Mouse (Mus musculus) limb, embryonic 12.5 days (tissue): ENCODE results near the gene Chst3. TPM values are rescaled to one million over a fixed set of nuclear protein-coding genes. Genes with fewer than 3 reads are reported as not detected.
A peak's percentile ranks its signal among the peaks of the same experiment; 100 is the strongest.

ENCODE experiments used
- ATAC-seq: fragments of 200-750 bp; cut with Nextera tagmentation; 2 replicates; pipeline ENCODE4 v1.8.0; 2017; ENCODE audit warnings: low read depth, moderate TSS enrichment; ENCODE audit not compliant: insufficient number of reproducible peaks, insufficient read depth, low FRiP score, low TSS enrichment
- H3K27ac ChIP-seq: fragments of 300-500 bp; sonication (generic); 2 replicates; pipeline ENCODE4 v1.5.1; 2016; ENCODE audit warnings: mild to moderate bottlenecking, moderate library complexity
- H3K27me3 ChIP-seq: fragments of 300-500 bp; sonication (generic); 2 replicates; pipeline ENCODE4 v1.6.1; 2016; ENCODE audit warnings: mild to moderate bottlenecking, moderate library complexity
- H3K36me3 ChIP-seq: fragments of 300-500 bp; sonication (generic); 2 replicates; pipeline ENCODE4 v1.6.1; 2016; ENCODE audit warnings: mild to moderate bottlenecking, moderate library complexity
- H3K4me1 ChIP-seq: fragments of 300-500 bp; sonication (generic); replicated peaks from 2 replicates; pipeline ENCODE4 v1.6.1; 2016
- H3K4me2 ChIP-seq: fragments of 300-500 bp; sonication (generic); 2 replicates; pipeline ENCODE4 v1.6.1; 2016; ENCODE audit warnings: mild to moderate bottlenecking, moderate library complexity
- H3K4me3 ChIP-seq: fragments of 300-500 bp; sonication (generic); replicated peaks from 2 replicates; pipeline ENCODE4 v1.5.1; 2016; ENCODE audit warnings: mild to moderate bottlenecking
- H3K9ac ChIP-seq: fragments of 300-500 bp; sonication (generic); replicated peaks from 2 replicates; pipeline ENCODE4 v1.6.1; 2016; ENCODE audit warnings: mild to moderate bottlenecking, moderate library complexity
- H3K9me3 ChIP-seq: fragments of 300-500 bp; sonication (generic); 2 replicates; pipeline ENCODE4 v1.6.1; 2016; ENCODE audit warnings: mild to moderate bottlenecking, moderate library complexity
- WGBS: fragments of 180-500 bp; shearing (Covaris S2); methylation state at CpG from one replicate; pipeline ENCODE4 v1.1.7; 2016; 5-methylcytosine and 5-hydroxymethylcytosine counted together
- polyA plus RNA-seq: library from polyadenylated mRNA; unstranded; fragments of >200 nt; fragmentation: Nextera tagmentation; extraction: Ambion mirVana; gene quantifications from 2 replicates; pipeline ENCODE4 v1.2.1, GENCODE M21; 2016

Gene Chst3
- 2.7 and 3.4 TPM in 2 replicates for polyA plus RNA-seq

DNA sequence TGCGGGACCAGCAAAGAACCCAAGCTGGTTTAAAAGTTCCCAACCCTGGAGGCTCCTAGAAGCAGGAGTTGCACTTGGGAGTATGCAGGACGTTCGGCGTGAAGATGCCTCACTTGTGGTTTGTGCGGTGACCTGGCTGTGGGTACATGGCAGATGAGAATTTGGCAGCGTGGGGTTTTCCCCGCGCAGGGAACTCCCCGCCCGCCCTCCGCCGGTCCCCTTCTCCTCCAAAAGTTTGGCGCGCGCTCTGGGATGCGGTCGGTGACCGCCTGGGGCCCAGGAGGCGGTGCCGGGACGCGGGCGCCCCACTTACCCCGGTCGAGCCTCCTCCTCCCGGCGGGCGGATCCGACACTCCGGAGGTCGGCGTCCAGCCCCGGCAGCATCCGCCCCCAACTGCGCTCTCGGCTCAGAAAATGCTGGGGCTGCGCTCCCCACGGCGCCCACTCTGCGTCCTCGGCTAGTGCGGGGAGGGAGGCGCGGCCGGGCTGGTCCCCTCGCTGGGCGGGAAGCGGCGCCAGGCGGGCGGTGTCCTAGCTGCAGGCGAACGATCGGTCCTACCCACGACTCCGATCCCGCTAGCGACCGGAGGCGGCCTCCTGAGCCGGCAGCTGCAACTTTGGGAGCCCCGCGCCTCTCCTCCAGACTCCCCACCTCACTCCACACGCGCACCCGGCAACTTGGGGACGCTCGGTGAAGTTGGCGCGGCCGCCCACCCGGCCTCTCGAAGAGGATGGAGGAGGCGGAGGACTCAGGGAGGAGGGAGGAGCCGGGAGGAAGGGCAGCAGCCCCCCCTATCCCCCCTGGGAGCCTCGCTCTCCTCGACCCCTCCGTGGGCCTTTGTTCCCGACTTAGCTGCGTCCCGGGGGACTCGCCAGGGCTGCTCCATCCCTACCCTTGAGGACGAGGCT is at the start of gene Chst3:
TSS of gene Chst3 (minus strand) at position 670 of the 909 bp plus-strand sequence.
- Histone ChIP-seq H3K9me3 (no peaks in the 10 kb centered on the region), H3K4me3 (peak within 1 kb of the TSS; percentile 66), H3K4me1 (peaks cover 32% of the 10 kb centered on the region), H3K9ac (peak within 1 kb of the TSS; percentile 87), H3K36me3 (no peaks in the 10 kb centered on the region), H3K27me3 (peaks cover 4% of the 10 kb centered on the region), H3K4me2 (peak within 1 kb of the TSS; percentile 90), H3K27ac (peak within 1 kb of the TSS; percentile 86)
- WGBS, result under 1% methylated on average over 82 of the region's 83 CpGs
- peak; percentile 74; the same call in 1 of the 2 replicates for ATAC-seq

DNA sequence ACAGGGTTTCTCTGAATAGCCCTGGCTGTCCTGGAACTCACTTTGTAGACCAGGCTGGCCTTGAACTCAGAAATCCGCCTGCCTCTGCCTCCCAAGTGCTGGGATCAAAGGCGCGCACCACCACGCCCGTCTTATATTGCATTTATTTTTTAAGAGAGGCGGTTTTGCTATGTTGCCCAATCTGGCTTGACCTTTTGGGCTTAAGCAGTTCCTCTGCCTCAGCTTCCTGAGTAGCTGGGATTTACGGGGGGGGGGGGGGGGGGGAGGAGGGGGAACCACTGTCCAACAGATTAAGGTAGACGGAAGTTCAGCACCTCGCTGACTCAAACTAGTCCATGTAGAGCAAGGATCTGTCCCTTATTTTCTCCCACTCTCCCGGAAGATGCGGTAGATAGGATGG is 49.7 kb upstream of the Chst3 start:
- H3K27ac ChIP-seq, result no peak overlapping the region
- peaks cover 6% of the 10 kb centered on the region; the same call in 1 of the 2 replicates for H3K4me1 ChIP-seq
- no peak overlapping the region for H3K4me2 ChIP-seq
- no peaks in the 10 kb centered on the region for H3K36me3 ChIP-seq
- 89% methylated on average over 11 of the region's 11 CpGs for WGBS
- no peak overlapping the region for H3K4me3 ChIP-seq
- H3K9me3 ChIP-seq, result no peaks in the 10 kb centered on the region
- no peaks in the 10 kb centered on the region for H3K27me3 ChIP-seq
- no peak overlapping the region for H3K9ac ChIP-seq
- ATAC-seq, result no peak

DNA sequence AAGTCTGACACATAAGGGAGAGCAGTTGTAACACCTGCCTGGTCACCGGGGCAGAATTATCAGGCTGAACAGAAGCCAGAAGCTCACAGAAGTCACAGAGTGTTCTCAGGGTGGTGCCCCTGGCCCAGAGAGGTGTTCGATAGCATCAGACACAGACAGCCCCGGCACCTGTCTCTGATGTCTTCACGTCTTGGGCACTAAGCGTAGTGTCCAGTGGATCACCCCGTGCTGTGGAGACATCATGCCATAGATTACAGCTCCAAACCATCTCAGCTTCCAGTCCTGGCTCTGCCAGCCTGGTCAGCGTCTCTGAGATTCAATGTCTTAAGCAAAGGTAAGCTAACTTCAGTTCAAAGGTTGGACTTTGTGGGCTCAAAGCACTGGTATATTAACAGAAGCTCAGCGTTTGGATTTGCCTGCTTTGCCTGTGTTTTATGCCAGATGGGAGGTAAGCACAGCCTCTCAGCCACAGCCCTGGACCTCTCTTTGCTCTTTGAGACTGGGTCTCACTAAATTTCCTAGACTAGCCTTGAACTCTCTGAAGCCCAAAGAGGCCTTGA is 47.9 kb upstream of the Chst3 start:
- Histone ChIP-seq H3K36me3 (no peaks in the 10 kb centered on the region), H3K4me1 (peaks cover 9% of the 10 kb centered on the region), H3K4me3 (no peak overlapping the region), H3K9me3 (no peaks in the 10 kb centered on the region), H3K27me3 (no peaks in the 10 kb centered on the region), H3K4me2 (no peak overlapping the region), H3K9ac (no peak overlapping the region), H3K27ac (no peak overlapping the region)
- no peak for ATAC-seq
- 84% methylated on average over 8 of the region's 8 CpGs for WGBS

DNA sequence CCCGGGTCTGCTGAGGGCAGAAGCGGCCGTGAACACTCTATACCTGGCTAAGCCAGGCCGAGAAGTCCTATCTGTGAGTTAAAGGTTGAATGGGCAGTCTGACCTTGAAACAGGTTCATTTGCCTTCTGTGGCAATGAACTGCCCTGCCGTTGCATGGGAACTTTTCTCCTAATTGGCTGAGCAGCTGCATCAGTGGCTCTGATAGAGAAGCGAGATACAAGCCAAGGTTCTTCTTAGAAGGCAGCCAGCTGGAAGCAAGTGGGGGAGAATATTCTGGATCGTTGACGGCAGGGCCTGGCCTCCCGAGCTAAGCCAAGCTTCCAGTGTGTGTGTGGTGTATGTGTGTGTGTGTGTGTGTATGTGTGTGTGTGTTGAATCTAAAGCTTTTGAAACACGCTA is 46.2 kb upstream of the Chst3 start:
- no peak for ATAC-seq
- H3K4me2 ChIP-seq, result no peak overlapping the region
- H3K4me3 ChIP-seq, result no peak overlapping the region
- 81% methylated on average over 10 of the region's 10 CpGs for WGBS
- H3K4me1 ChIP-seq, result peaks cover 9% of the 10 kb centered on the region
- H3K27me3 ChIP-seq, result no peaks in the 10 kb centered on the region
- H3K9me3 ChIP-seq, result no peaks in the 10 kb centered on the region
- H3K9ac ChIP-seq, result no peak overlapping the region
- H3K36me3 ChIP-seq, result no peaks in the 10 kb centered on the region
- H3K27ac ChIP-seq, result no peak overlapping the region

DNA sequence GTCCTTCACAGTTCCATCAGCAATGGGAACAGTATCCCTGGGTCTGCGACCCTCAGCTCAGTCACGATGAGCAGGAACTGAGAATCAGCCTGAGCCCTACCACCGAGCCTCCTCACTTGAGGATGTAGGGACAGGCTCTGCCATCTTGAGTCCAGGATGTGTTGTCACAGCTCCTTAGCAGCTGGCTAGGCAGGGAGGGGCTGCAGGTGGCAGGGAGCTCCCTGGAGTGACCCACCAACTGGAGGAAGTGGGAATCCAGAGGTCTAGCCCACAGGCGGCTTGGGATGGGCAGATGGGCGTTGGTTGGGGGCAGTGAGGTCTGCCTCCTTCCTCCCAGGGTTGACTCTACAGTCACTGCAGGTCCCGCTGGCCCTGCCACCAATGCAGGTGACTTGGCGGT is 44.3 kb upstream of the Chst3 start:
- no peak overlapping the region for H3K4me3 ChIP-seq
- no peak for ATAC-seq
- no peak overlapping the region for H3K27ac ChIP-seq
- no peaks in the 10 kb centered on the region for H3K9me3 ChIP-seq
- no peaks in the 10 kb centered on the region for H3K27me3 ChIP-seq
- H3K4me2 ChIP-seq, result no peak overlapping the region
- H3K4me1 ChIP-seq, result peaks cover 9% of the 10 kb centered on the region
- no peaks in the 10 kb centered on the region for H3K36me3 ChIP-seq
- H3K9ac ChIP-seq, result no peak overlapping the region
- 77% methylated on average over 7 of the region's 7 CpGs for WGBS

- no peak overlapping the region for H3K4me3 ChIP-seq
- peak overlapping the region; percentile 66; the same call in 1 of the 2 replicates for H3K27ac ChIP-seq
- H3K4me1 ChIP-seq, result peaks cover 9% of the 10 kb centered on the region
- 54% methylated on average over 3 of the region's 3 CpGs for WGBS
- ATAC-seq, result no peak
- H3K9me3 ChIP-seq, result no peaks in the 10 kb centered on the region
- no peaks in the 10 kb centered on the region for H3K27me3 ChIP-seq
- no peak overlapping the region for H3K9ac ChIP-seq
- no peaks in the 10 kb centered on the region for H3K36me3 ChIP-seq
- no peak overlapping the region for H3K4me2 ChIP-seq
Measured at GRCm38 (mm10) chr10:60262386-60262785, 43.3 kb upstream of the Chst3 start.

- Histone ChIP-seq H3K9me3 (no peaks in the 10 kb centered on the region), H3K9ac (no peak overlapping the region), H3K4me3 (no peak overlapping the region), H3K4me2 (no peak overlapping the region), H3K27ac (no peak overlapping the region), H3K4me1 (peaks cover 9% of the 10 kb centered on the region), H3K36me3 (no peaks in the 10 kb centered on the region), H3K27me3 (no peaks in the 10 kb centered on the region)
- WGBS, result 36% methylated on average over 5 of the region's 5 CpGs
- no peak for ATAC-seq
Measured at GRCm38 (mm10) chr10:60261530-60261929, 42.5 kb upstream of the Chst3 start.

GRCm38 (mm10) chr10:60260557-60261294 is 41.7 kb upstream of the Chst3 start:
- H3K4me3 ChIP-seq, result no peak overlapping the region
- peaks cover 9% of the 10 kb centered on the region for H3K4me1 ChIP-seq
- H3K9me3 ChIP-seq, result no peaks in the 10 kb centered on the region
- 84% methylated on average over 5 of the region's 5 CpGs for WGBS
- H3K9ac ChIP-seq, result no peak overlapping the region
- no peaks in the 10 kb centered on the region for H3K27me3 ChIP-seq
- H3K4me2 ChIP-seq, result no peak overlapping the region
- no peak overlapping the region for H3K27ac ChIP-seq
- ATAC-seq, result no peak
- no peaks in the 10 kb centered on the region for H3K36me3 ChIP-seq

GRCm38 (mm10) chr10:60257261-60257825 is 38.3 kb upstream of the Chst3 start:
- Histone ChIP-seq H3K27me3 (no peaks in the 10 kb centered on the region), H3K9me3 (no peaks in the 10 kb centered on the region), H3K36me3 (no peaks in the 10 kb centered on the region), H3K4me2 (no peak overlapping the region), H3K4me3 (no peak overlapping the region), H3K27ac (no peak overlapping the region), H3K9ac (no peak overlapping the region), H3K4me1 (peaks cover 4% of the 10 kb centered on the region)
- ATAC-seq, result no peak
- WGBS, result 54% methylated on average over 16 of the region's 16 CpGs

GRCm38 (mm10) chr10:60256088-60256487 is 37.0 kb upstream of the Chst3 start:
- H3K27ac ChIP-seq, result no peak overlapping the region

GRCm38 (mm10) chr10:60252606-60253005 is 33.5 kb upstream of the Chst3 start:
- H3K4me3 ChIP-seq, result no peak overlapping the region
- no peaks in the 10 kb centered on the region for H3K4me1 ChIP-seq
- no peak overlapping the region for H3K4me2 ChIP-seq
- no peak for ATAC-seq
- H3K27me3 ChIP-seq, result no peaks in the 10 kb centered on the region
- no peak overlapping the region for H3K27ac ChIP-seq
- H3K9me3 ChIP-seq, result no peaks in the 10 kb centered on the region
- H3K9ac ChIP-seq, result no peak overlapping the region
- H3K36me3 ChIP-seq, result no peaks in the 10 kb centered on the region
- WGBS, result 71% methylated on average over 4 of the region's 4 CpGs

More at GRCm38 (mm10) chr10:60256088-60256487, 37.0 kb upstream of the Chst3 start:
- no peaks in the 10 kb centered on the region for H3K4me1 ChIP-seq
- H3K9ac ChIP-seq, result no peak overlapping the region
- no peaks in the 10 kb centered on the region for H3K9me3 ChIP-seq
- no peak overlapping the region for H3K4me2 ChIP-seq
- H3K27me3 ChIP-seq, result no peaks in the 10 kb centered on the region
- no peaks in the 10 kb centered on the region for H3K36me3 ChIP-seq
- no peak for ATAC-seq
- H3K4me3 ChIP-seq, result no peak overlapping the region
- WGBS, result 85% methylated on average over 6 of the region's 6 CpGs
